In genomic region chr16:28793115-28793514, GRCm38 (mm10) we compare ENCODE assay signal across 8 mouse cellular contexts. TPM values are rescaled to one million over a fixed set of nuclear protein-coding genes. Genes with fewer than 3 reads are reported as not detected.
DNase-seq lines count a peak whose midpoint lies in the region; ATAC-seq lines count a peak whose summit lies in the region.

No protein-coding gene starts in this region.

- DNase-seq in adrenal gland, adult 2 months: peak; percentile 6
- no peak for DNase-seq in adrenal gland, adult 8-10 months
- peak; percentile 21 for DNase-seq in thymus, postnatal 4 days
- no peak for DNase-seq in thymus, postnatal 36 days
- DNase-seq in forebrain, embryonic 10.5 days (ENCODE audit: extremely low spot score, low spot score): peak; percentile 25
- DNase-seq in large intestine, adult 2 months (ENCODE audit: low read depth, low spot score): peak; percentile 2
- peak; percentile 2 for DNase-seq in yolk sac, embryonic 10.5 days (ENCODE audit: low spot score)

- no peaks in the 10 kb centered on the region for H3K9me3 ChIP-seq in forebrain, embryonic 10.5 days

- no peaks in the 10 kb centered on the region for H3K4me1 ChIP-seq in forebrain, embryonic 10.5 days

- H3K4me3 ChIP-seq in forebrain, embryonic 10.5 days: no peak overlapping the region

- 6% methylated on average over 4 of the region's 4 CpGs for WGBS in forebrain, embryonic 10.5 days
- 1% methylated on average over 4 of the region's 4 CpGs for WGBS in large intestine, adult 2 months

- H3K27me3 ChIP-seq in forebrain, embryonic 10.5 days (ENCODE audit: poor library complexity, severe bottlenecking): no peaks in the 10 kb centered on the region

- H3K27ac ChIP-seq in forebrain, embryonic 10.5 days: no peak overlapping the region

- H3K36me3 ChIP-seq in forebrain, embryonic 10.5 days (replicated peaks): no peaks in the 10 kb centered on the region

- ATAC-seq in megakaryocyte progenitor cell, adult 5-6 weeks (replicated peaks; ENCODE audit: poor library complexity): peak; percentile 54

RNA-seq across cellular contexts. Expression of gene Fgf12, which starts 40.2 kb away (rescaled TPM):
- 1 to 10 TPM; 2.6 to 3.6 TPM for total RNA-seq in adrenal gland, adult 2 months (2021)
- polyA plus RNA-seq in adrenal gland, adult 2 months (2012; rRNA removed): 0.41 and 1.1 TPM in 2 replicates
- total RNA-seq in adrenal gland, adult 8-10 months (2022): 1 to 10 TPM; 1.8 to 4.0 (median 3.6) TPM
- polyA plus RNA-seq in forebrain, embryonic 10.5 days (2016; fragmentation: Nextera tagmentation; extraction: Ambion mirVana): 2.3 and 2.9 TPM in 2 replicates
- polyA plus RNA-seq in large intestine, adult 2 months (2012; rRNA removed): 0.15 and 0.19 TPM in 2 replicates
- total RNA-seq in megakaryocyte progenitor cell, adult 5-6 weeks (2015): not detected in 2 replicates
- total RNA-seq in megakaryocyte progenitor cell, adult 5-6 weeks (2017): not detected in 2 replicates

Comparison
In these comparisons a context has a peak if more than half of its experiments do, and no peak if none do; other contexts are left out.
1. DNase-seq: peak in adrenal gland, adult 2 months (single experiment), thymus, postnatal 4 days (single experiment), forebrain, embryonic 10.5 days (single experiment), large intestine, adult 2 months (single experiment) and yolk sac, embryonic 10.5 days (single experiment); none in adrenal gland, adult 8-10 months (single experiment) and thymus, postnatal 36 days (0 of 2).